Mouse (Mus musculus) urinary bladder, postnatal 36 days (tissue): ENCODE results near the gene Ptpn23.
"Not testable (repeated sequence)": the region's sequence is repeated elsewhere in the genome, so short reads cannot be mapped to it uniquely, and the experiment has no call there.

ENCODE experiments used
- DNase-seq, 2 experiments: peaks; one replicate each; pipeline ENCODE4 v3.0.0; 2022; ENCODE audit warnings: low spot score in 2 of 2, mixed read lengths in 1 of 2

Ptpn23 gene

GRCm38 (mm10) chr9:110408099-110408773 lies at the start of gene Ptpn23:
TSS of gene Ptpn23 (minus strand) at chr9:110408213.
- peak; percentile 88 to 95 for DNase-seq

- DNase-seq: no peak
Observed at GRCm38 (mm10) chr9:110452523-110452922, 44.5 kb upstream of the Ptpn23 start.

- peak; percentile 61 to 62 for DNase-seq
Observed at GRCm38 (mm10) chr9:110448857-110449617, 41.0 kb upstream of the Ptpn23 start.

- DNase-seq: no peak
Observed at GRCm38 (mm10) chr9:110448356-110448755, 40.3 kb upstream of the Ptpn23 start.

GRCm38 (mm10) chr9:110440559-110440958 lies 32.5 kb upstream of the Ptpn23 start:
- DNase-seq: no peak

- no peak for DNase-seq
Observed at GRCm38 (mm10) chr9:110440049-110440448, 32.0 kb upstream of the Ptpn23 start.

GRCm38 (mm10) chr9:110436041-110436440 lies 28.0 kb upstream of the Ptpn23 start:
- DNase-seq: no peak

- no peak for DNase-seq
Observed at GRCm38 (mm10) chr9:110433045-110433444, 25.0 kb upstream of the Ptpn23 start.

- DNase-seq: no peak
Observed at GRCm38 (mm10) chr9:110431241-110431640, 23.2 kb upstream of the Ptpn23 start.

GRCm38 (mm10) chr9:110419511-110420112 lies 11.6 kb upstream of the Ptpn23 start, which contains the start of gene Ngp:
TSS of gene Ngp (plus strand) at chr9:110419747.
- DNase-seq: no peak

- peak in 1 of 2 experiments; percentile 31 for DNase-seq
Observed at GRCm38 (mm10) chr9:110413785-110414184, 5.8 kb upstream of the Ptpn23 start.

GRCm38 (mm10) chr9:110412926-110413325 lies 4.9 kb upstream of the Ptpn23 start:
- no peak for DNase-seq

- peak; percentile 75 to 83 for DNase-seq
Observed at GRCm38 (mm10) chr9:110410908-110411887, 3.2 kb upstream of the Ptpn23 start.

- DNase-seq: peak in 1 of 2 experiments; percentile 18
Observed at GRCm38 (mm10) chr9:110407311-110408098, 508 bp downstream of the Ptpn23 start.

- DNase-seq: not testable (repeated sequence)
Observed at GRCm38 (mm10) chr9:110403240-110403639, 4.8 kb downstream of the Ptpn23 start.

GRCm38 (mm10) chr9:110402731-110403130 lies 5.3 kb downstream of the Ptpn23 start:
- no peak for DNase-seq

GRCm38 (mm10) chr9:110400650-110401049 lies 7.4 kb downstream of the Ptpn23 start:
- DNase-seq: no peak

GRCm38 (mm10) chr9:110393295-110393694 lies 14.7 kb downstream of the Ptpn23 start:
- no peak for DNase-seq

- DNase-seq: no peak
Observed at GRCm38 (mm10) chr9:110390843-110391242, 17.2 kb downstream of the Ptpn23 start.

- DNase-seq: no peak
Observed at GRCm38 (mm10) chr9:110388011-110388410, 20.0 kb downstream of the Ptpn23 start.
